Mouse (Mus musculus) liver (tissue): ENCODE data around the gene Fam20c.

ENCODE experiments used
- DNase-seq: peaks from one replicate; pipeline ENCODE4 v3.0.0-alpha.2; 2020; ENCODE audit warnings: mixed read lengths

Gene Fam20c

DNA sequence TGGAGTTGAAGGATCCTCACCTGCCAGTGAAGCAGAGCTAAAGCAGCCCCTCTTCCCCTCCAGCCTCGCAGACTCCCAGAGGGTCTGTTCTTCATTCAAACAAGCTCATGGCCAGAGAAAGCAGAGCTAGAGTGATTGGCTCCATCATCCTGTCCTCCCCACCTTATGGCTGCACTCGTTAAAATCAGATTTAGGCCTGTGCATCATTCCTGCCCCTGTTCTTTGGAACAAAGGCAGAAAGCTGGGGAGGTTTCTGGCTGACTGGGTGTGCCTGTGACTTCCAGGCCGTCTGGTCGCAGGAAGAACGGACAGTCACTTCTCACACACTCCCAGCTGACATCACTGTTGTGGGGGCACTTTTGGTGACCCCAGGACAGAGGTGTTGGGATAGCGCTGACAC lies 2.8 kb downstream of the Fam20c start:
- no peak for DNase-seq

GRCm38 (mm10) chr5:138757616-138758015 lies 3.3 kb downstream of the Fam20c start:
- DNase-seq, result no peak

DNA sequence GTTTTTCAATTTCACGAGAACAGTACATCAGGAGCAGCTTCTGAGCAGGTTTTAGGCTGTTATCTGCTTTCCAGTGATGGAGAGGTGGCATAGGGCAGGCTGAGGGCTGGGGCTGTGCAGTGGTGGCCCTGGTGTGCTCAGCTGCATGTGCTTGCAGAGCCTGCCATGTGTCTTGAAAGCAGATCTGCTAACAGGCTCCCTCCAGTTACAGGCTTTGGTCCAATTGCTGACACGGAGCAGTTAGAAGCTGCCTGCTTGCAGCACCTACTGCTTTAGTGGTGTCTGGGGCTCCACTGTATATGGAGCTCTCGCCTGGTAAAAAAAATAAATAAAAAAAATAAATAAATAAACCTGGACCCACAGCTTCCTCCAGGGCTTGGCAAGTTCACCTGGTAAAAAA lies 4.2 kb downstream of the Fam20c start:
- no peak for DNase-seq

GRCm38 (mm10) chr5:138761836-138762334 lies 7.6 kb downstream of the Fam20c start:
- DNase-seq, result no peak

GRCm38 (mm10) chr5:138762361-138762760 lies 8.0 kb downstream of the Fam20c start:
- DNase-seq, result no peak

DNA sequence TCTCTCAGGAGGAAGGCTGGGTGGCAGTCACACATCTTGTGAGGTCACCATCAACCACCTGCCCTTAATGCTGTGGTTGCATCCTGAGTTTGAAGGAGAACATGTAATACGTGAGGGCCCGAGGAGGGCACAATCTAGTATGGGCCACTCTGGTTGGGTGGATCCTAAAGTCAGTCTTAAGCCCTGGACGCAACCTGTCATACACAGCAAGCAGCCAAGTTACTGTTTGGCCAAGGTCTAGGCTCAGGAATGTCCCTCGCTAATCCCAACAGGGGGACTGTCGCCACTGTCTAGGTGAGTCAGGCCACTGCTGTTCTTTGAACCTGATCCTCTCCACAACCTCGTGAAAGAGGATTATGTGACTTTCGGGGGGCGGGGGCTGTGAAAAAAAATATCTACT lies 10.3 kb downstream of the Fam20c start:
- DNase-seq, result no peak

DNA sequence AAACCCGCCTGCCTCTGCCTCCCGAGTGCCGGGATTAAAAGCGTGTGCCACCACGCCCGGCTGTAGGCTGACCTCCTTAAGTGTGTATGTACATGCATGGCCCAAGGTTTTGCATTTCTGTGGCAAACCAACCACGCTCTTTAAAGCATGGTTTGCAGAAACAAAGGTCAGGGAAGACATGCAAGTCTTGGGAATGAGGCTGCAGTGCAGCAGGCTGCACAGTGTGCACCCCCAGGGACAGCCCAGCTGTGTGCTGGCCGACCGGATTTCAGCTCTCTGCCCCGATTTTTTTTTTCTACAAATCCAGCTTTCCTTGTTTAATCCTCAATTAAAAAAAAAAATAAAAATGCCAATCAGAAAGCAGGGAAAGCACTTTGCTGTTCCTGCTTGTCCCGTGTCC lies 13.3 kb downstream of the Fam20c start:
- DNase-seq, result no peak

DNA sequence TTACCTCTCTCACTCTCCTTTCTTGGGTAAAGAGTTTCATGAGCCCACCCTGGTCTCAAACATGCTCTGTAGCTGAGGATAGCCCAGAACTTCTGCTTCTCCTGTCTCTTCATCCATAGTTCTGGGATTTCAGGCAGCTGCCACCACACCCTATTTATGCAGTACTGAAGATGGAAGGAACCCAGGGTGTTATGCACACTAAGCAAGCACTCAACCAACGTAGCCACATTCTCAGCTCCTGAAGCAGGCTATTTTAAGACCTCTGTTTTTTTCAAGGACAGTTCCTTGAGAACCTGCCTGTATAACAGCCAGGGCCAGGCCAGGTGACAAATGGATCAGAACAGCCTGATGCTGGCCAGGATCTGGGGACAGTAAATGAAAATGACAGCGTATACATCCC lies 14.4 kb downstream of the Fam20c start:
- no peak for DNase-seq

DNA sequence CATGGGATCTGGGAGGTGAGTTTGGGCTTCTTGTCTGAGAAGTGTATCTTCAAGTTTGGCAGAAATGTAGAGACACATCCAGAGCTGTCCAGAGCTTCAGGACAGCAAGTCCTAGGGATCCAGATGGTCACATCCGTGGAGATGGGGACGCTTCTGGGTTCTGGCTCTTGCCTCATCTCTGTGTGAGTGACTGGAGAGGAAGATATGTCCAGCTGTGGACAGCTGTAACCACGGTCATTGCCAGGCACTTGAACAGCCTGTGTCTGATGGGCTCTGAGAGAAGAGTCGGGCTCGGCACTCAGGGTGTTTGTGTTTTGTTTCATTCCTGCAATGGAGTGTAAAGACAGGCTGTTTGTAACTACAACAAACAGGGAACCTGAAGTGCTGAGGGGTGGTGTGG lies 14.8 kb downstream of the Fam20c start:
- no peak for DNase-seq

- DNase-seq, result no peak
Measured at GRCm38 (mm10) chr5:138775096-138775495, 20.8 kb downstream of the Fam20c start.

DNA sequence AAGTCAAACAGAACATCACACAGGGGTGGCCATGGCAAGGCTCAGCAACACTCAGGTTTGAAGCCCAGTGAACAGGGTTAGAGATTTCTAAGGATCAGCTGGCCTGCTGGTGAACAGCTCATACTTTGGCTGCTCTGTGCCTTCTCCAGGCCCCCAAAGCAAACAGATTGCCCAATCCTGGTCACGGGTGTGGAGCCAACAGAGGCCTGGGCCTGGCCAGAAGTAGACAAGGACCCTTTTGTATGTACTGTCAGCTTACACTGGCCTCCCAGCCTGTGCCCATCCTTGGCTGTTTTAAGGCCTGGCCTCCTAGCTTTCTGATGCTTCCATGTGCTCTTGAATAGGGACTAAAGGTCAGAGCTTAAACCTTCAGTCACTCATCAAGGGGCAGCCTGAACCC lies 22.0 kb downstream of the Fam20c start:
- DNase-seq, result peak; percentile 19

DNA sequence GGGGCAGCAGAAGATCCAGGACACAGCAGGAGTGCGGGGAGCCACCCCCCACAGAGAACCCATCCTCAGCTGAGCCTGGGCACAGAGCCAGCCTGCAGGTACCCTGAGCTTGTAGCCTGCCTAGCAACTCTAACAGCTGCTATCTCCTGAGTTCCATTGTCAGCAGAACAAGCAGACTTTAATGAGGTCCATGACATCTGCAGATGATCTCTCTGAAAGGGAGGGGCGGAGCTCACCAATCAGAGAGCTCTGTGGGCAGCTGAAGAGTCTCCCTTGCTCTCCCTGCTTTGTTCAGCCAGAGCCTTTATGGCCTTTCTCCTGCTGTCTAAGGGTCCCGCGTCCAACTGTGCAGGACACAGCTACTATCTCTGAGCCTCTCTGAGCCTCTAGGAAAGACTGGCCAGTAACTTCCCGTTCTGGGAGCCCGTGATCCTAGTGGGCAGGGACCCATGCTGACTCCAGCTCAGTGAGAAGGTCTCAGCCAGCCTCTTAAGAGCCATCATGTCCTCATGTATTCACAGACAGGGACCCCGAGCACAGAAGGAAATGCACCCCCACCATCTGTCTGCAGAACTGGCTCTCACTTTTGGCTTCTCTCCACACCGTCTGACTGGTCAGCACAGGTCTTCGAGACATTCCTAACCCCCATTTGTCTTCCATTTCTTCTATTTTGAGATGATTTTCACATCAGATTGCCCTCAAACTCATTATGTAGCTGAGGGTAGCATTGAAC lies 24.6 kb downstream of the Fam20c start:
- DNase-seq, result no peak

GRCm38 (mm10) chr5:138779655-138780054 lies 25.3 kb downstream of the Fam20c start:
- DNase-seq, result no peak

DNA sequence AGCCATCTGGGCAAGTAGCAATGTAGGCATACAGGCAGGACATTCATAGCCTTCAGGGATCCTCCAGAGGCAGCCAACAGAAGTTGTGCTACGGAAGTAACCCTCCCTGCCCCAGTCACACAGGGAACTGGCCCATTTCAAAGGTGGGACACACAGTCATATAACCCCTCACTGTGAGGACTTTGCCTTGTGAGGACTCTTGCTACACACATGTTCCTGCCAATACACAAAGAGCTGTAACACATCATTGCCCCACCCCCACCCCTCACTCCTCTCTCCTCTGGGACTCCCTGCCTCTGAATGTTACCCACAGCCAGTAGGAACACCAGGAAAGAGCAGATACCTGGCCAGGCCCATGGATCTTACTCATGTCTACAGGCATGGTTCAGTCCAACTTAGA lies 28.4 kb downstream of the Fam20c start:
- no peak for DNase-seq

DNA sequence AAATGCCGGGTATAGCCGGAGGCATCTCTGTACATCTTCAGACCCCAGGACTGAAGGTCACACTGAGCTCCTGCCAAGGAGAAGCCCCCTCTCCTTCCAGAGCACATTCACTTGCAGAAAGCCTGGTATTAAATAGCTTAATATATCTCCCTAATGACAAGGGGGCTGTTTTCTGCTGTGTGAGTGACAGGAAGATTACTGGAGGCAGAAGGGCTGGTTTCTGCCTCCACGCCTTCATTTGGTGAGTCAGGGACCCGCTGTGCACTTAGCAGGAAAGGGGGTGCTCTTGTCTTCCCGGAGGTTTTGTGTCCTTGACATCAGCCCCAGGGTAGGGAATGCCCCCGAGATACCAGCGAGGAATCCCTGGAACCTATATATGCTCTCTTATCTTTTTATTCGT lies 28.9 kb downstream of the Fam20c start:
- DNase-seq, result no peak

- no peak for DNase-seq
Measured at GRCm38 (mm10) chr5:138785986-138786515, 31.7 kb downstream of the Fam20c start.

DNA sequence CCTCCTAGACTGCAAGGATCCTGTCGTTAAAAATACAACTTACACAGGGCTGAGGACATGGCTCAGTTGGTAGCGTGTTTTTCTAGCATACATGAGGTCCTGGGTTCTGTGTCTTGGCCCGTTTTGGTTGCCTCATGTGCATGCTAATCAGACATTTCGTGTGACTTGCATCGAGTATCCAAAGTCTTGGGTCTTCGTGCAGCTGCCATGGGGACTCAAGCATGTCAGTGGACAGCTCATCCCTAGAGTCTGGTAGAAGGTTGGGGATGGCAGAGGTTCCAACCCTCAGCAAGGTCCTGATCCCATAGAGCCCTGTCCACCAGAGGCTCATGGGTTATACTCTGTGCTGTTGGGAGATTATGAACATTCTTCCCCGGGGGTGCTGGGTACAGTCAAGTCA lies 33.3 kb downstream of the Fam20c start:
- no peak for DNase-seq

DNA sequence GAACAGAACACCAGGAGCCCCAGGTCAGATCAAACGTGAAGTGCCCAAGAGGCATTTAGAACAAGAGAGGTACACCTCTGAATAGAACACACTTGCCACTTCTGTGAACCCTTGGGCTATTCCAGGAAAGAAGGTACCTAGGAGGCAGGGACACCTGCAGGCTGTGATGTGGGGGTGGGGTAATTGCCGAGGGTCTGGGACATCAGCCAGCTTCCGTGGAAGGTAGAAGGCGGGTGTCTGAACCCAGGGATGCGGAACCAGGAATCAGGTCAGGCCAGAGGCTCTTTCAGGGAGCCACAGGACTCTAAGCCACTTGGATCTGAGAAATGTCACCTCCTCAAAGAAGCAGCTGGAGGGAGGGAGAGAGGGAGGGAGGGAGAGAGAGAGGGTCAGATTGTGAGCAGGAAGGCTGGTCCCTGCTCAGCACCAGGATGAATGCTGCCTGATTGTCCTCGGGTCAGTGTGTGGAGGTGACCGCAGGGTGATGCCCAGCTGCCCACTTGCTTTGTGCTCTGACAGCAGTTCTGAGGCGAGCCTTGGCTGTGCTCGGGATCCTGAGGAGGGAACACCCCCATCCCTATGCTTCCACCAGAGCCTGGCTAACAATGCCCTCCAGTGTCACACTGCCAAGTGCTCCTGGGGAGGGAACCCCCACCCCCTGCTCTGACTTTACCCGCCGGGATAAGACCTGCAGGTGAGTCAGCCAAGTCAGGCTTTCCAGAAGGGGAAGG lies 34.3 kb downstream of the Fam20c start:
- DNase-seq, result no peak

GRCm38 (mm10) chr5:138790954-138791480 lies 36.7 kb downstream of the Fam20c start:
- DNase-seq, result no peak

DNA sequence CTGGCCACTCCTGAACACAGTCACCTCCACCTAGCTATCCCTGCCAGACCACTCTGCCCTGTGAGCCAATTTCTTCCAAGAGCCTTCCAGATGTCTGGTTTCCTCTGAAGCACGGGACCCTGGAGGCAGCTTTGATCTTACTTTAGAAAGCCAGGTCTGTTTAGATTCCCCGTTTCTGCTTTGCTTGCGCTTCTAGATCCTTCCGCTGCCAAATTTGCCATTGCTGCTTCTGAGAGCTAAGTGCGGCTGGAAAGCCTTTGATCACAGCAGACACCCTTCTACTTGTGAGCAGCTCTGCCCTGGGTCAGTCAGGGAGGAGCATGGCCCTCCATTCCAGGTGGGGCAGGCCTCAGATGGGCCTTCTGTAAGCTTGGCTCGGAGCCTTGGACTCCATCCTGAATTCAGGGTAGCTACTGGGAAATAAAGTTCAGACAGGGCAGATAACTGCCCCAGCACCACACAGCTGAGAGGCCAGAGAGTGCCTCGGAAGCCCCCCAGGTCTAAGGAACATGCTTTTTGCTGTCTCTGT lies 47.3 kb downstream of the Fam20c start:
- DNase-seq, result no peak

GRCm38 (mm10) chr5:138804286-138804685 lies 50.0 kb downstream of the Fam20c start:
- DNase-seq, result no peak

DNA sequence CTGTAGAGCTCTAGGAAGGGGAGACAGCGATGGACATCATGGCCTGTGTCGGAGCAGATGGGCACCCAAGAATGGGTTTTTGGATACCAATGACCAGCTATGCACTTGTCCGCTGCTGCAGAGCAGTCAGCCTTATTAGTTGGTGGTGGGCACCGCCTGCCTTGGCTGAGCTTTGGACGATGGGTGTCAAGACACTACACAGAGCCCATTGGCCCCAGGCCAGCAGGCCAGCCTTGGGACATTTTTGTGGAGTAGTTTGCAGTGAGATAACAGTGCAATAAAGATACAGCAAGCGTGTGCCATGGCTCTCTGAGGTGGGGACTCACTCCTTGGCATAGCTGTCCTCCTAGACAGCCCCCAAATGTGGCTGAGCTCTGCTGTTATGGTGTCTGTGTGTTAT lies 55.5 kb downstream of the Fam20c start:
- DNase-seq, result no peak

GRCm38 (mm10) chr5:138819780-138820179 lies 65.5 kb downstream of the Fam20c start, which contains the start of gene Gm5294:
Gm5294 (plus strand) TSS chr5:138820080.
- DNase-seq, result no peak
